Mouse (Mus musculus) midbrain, embryonic 15.5 days (tissue): ENCODE measurements around the gene Ptpa. TPM values are rescaled to one million over a fixed set of nuclear protein-coding genes. Genes with fewer than 3 reads are reported as not detected.
A peak's percentile ranks its signal among the peaks of the same experiment; 100 is the strongest.

Source experiments
- ATAC-seq: fragments of 200-750 bp; cut with Nextera tagmentation; replicated peaks from 2 replicates; pipeline ENCODE4 v1.8.0; 2017; ENCODE audit warnings: moderate TSS enrichment
- H3K27ac ChIP-seq: fragments of 300-500 bp; sonication (generic); 2 replicates; pipeline ENCODE4 v1.5.1; 2015; ENCODE audit warnings: mild to moderate bottlenecking, inconsistent platforms
- H3K27me3 ChIP-seq: fragments of 300-500 bp; sonication (generic); replicated peaks from 2 replicates; pipeline ENCODE4 v1.6.1; 2015; ENCODE audit warnings: inconsistent platforms
- H3K36me3 ChIP-seq: fragments of 300-500 bp; sonication (generic); replicated peaks from 2 replicates; pipeline ENCODE4 v1.6.1; 2015; ENCODE audit warnings: inconsistent platforms
- H3K4me1 ChIP-seq: fragments of 300-500 bp; sonication (generic); 2 replicates; pipeline ENCODE4 v1.6.1; 2015; ENCODE audit warnings: inconsistent platforms
- H3K4me2 ChIP-seq: fragments of 300-500 bp; sonication (generic); 2 replicates; pipeline ENCODE4 v1.6.1; 2015; ENCODE audit warnings: inconsistent platforms, mild to moderate bottlenecking, moderate library complexity
- H3K4me3 ChIP-seq: fragments of 300-500 bp; sonication (generic); 2 replicates; pipeline ENCODE4 v1.5.1; 2015; ENCODE audit warnings: mild to moderate bottlenecking, inconsistent platforms
- H3K9ac ChIP-seq: fragments of 300-500 bp; sonication (generic); 2 replicates; pipeline ENCODE4 v1.6.1; 2015; ENCODE audit warnings: mild to moderate bottlenecking, inconsistent platforms
- H3K9me3 ChIP-seq: fragments of 300-500 bp; sonication (generic); 2 replicates; pipeline ENCODE4 v1.6.1; 2016; ENCODE audit warnings: inconsistent platforms
- WGBS: fragments of 180-500 bp; shearing (Covaris S2); methylation state at CpG from one replicate; pipeline ENCODE4 v1.1.7; 2015; ENCODE audit warnings: mixed read lengths; 5-methylcytosine and 5-hydroxymethylcytosine counted together
- polyA plus RNA-seq: library from polyadenylated mRNA; unstranded; fragments of >200 nt; fragmentation: Nextera tagmentation; extraction: Ambion mirVana; gene quantifications from 2 replicates; pipeline ENCODE4 v1.2.1, GENCODE M21; 2015

Ptpa gene
- polyA plus RNA-seq, 1 experiment from 2014 or later: 152 TPM

- WGBS: under 1% methylated on average over 60 of the region's 60 CpGs
Measured at GRCm38 (mm10) chr2:30472731-30473351, 57.0 kb downstream of the Ptpa start.

DNA sequence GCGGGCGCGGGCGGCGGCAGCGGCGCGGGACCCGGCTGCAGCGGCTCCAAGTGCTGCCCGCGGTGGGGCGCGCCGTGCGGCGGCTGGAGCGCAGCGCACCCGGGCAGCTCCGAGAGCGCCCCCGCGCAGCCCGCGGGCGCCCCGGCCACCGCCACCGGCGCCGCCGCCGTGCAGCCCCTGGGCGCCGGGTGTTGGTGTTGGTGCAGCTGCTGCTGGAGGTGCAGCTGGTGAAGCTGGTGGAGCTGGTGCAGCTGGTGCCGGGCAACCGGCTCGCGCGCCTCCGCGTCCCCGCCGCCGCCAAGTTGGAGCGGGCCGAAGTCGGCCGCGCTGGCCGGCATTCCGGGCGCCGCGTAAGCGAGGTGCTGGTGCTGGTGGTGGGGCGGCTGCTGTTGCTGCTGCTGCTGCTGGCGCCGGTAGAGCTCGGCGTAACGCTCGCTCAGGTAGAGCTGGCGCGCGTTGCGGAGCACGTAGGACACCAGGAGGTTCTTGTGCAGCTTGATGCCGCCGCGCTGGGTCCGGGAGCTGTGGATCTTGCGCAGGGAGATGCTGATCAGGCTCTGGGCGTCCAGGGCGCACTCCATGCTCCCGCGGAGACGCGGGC, 57.7 kb downstream of the Ptpa start:
- under 1% methylated on average over 65 of the region's 80 CpGs for WGBS
- ATAC-seq: peak; percentile 34
- Histone ChIP-seq H3K9me3 (no peaks in the 10 kb centered on the region), H3K9ac (peak overlapping the region; percentile 90), H3K27me3 (no peaks in the 10 kb centered on the region), H3K4me1 (peaks cover 43% of the 10 kb centered on the region), H3K4me2 (peak overlapping the region; percentile 92), H3K4me3 (peak overlapping the region; percentile 90), H3K36me3 (no peaks in the 10 kb centered on the region), H3K27ac (peak overlapping the region; percentile 86)

More at GRCm38 (mm10) chr2:30472731-30473351, 57.0 kb downstream of the Ptpa start:
- Histone ChIP-seq H3K9ac (peak overlapping the region; percentile 90), H3K4me1 (peaks cover 47% of the 10 kb centered on the region), H3K4me3 (peak overlapping the region; percentile 90), H3K36me3 (no peaks in the 10 kb centered on the region), H3K9me3 (no peaks in the 10 kb centered on the region), H3K4me2 (peak overlapping the region; percentile 92), H3K27ac (peak overlapping the region; percentile 86), H3K27me3 (no peaks in the 10 kb centered on the region)
- no peak for ATAC-seq

DNA sequence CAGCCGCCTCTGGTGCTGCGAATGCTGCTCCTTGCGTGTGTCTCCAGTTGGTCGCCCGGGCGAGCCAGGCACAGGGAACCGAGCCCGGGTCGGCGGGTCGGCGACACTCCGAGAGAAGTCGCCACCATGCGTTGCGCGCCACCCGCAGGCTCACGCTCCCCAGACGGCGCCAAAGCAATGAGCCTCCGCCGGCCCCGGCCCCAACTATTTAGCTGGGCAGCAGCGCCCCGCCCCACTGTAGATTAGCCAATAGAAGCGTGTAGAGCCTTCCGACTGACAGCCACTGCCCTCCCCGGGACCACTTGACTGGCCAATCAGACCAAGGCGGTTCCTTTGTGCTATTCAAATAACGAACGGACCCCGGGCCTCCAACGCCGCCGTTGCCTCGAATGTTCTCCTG, 58.2 kb downstream of the Ptpa start, which contains the start of gene Ier5l:
Gene Ier5l, minus strand, starts transcription at position 181 of the 400 bp plus-strand sequence.
- WGBS: under 1% methylated on average over 37 of the region's 37 CpGs
- H3K4me3 ChIP-seq: peak within 1 kb of the TSS; percentile 90
- H3K9ac ChIP-seq: peak within 1 kb of the TSS; percentile 90
- H3K27ac ChIP-seq: peak within 1 kb of the TSS; percentile 86
- peaks cover 38% of the 10 kb centered on the region for H3K4me1 ChIP-seq
- peak; percentile 93 for ATAC-seq
- no peaks in the 10 kb centered on the region for H3K36me3 ChIP-seq
- H3K27me3 ChIP-seq: no peaks in the 10 kb centered on the region
- H3K9me3 ChIP-seq: no peaks in the 10 kb centered on the region
- peak within 1 kb of the TSS; percentile 92 for H3K4me2 ChIP-seq

GRCm38 (mm10) chr2:30474776-30475175, 58.9 kb downstream of the Ptpa start:
- Histone ChIP-seq H3K36me3 (no peaks in the 10 kb centered on the region), H3K9ac (no peak overlapping the region), H3K27me3 (no peaks in the 10 kb centered on the region), H3K4me3 (peak overlapping the region; percentile 90), H3K27ac (no peak overlapping the region), H3K4me1 (peaks cover 35% of the 10 kb centered on the region), H3K4me2 (peak overlapping the region; percentile 92), H3K9me3 (no peaks in the 10 kb centered on the region)
- no peak for ATAC-seq
- WGBS: 23% methylated on average over 4 of the region's 4 CpGs

DNA sequence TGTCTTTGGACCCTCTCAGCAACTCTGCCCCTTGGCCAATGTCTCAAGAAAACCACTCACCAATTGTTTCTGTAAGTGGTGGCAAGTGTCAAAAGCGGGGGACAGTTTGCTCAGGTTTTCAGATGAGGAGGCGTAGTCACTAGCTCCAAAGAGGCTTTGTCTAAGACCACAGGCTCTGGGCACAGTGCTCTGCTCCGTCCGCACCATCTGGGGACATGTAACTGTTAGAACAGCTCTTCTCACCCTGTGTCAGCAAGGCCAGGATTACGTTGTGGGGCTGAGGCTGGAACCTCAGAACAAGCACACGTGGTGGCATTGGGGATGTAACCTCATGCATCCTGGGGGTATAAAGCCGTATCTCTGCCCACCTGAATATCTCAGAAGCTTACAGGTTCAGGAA, 59.6 kb downstream of the Ptpa start:
- Histone ChIP-seq H3K27me3 (no peaks in the 10 kb centered on the region), H3K4me2 (no peak overlapping the region), H3K27ac (no peak overlapping the region), H3K4me3 (no peak overlapping the region), H3K4me1 (peaks cover 29% of the 10 kb centered on the region), H3K9ac (no peak overlapping the region), H3K9me3 (no peaks in the 10 kb centered on the region), H3K36me3 (no peaks in the 10 kb centered on the region)
- 84% methylated on average over 7 of the region's 7 CpGs for WGBS
- ATAC-seq: no peak

DNA sequence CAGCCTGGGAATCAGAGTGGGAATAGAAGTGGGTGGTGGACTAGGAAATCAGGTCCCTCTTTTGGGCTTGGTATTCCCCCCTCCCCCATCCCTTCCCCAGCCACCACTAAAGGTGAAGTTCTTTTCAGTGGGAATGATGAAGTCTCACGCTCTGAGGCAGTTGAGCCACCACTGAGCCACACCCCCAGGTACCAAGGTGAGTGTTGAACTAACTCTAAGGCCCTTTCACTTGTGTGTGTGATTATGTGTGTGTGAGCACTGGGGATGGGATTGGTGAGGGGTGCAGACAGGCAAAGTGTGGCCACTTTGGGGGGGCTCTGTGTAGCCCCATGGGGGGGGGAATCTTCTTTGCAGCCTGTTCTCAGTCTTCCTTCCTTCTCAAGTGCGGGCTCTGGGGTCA, 60.4 kb downstream of the Ptpa start:
- WGBS: 79% methylated on average over 2 of the region's 2 CpGs
- Histone ChIP-seq H3K9ac (no peak overlapping the region), H3K4me3 (no peak overlapping the region), H3K4me1 (peaks cover 22% of the 10 kb centered on the region), H3K27me3 (no peaks in the 10 kb centered on the region), H3K36me3 (no peaks in the 10 kb centered on the region), H3K9me3 (no peaks in the 10 kb centered on the region), H3K4me2 (no peak overlapping the region), H3K27ac (no peak overlapping the region)
- ATAC-seq: no peak

- no peak overlapping the region for H3K27ac ChIP-seq
- no peak overlapping the region for H3K4me2 ChIP-seq
- no peaks in the 10 kb centered on the region for H3K36me3 ChIP-seq
- ATAC-seq: no peak
- WGBS: 87% methylated on average over 1 of the region's 1 CpGs
- no peaks in the 10 kb centered on the region for H3K9me3 ChIP-seq
- peaks cover 6% of the 10 kb centered on the region for H3K4me1 ChIP-seq
- H3K4me3 ChIP-seq: no peak overlapping the region
- no peak overlapping the region for H3K9ac ChIP-seq
- H3K27me3 ChIP-seq: no peaks in the 10 kb centered on the region
Measured at GRCm38 (mm10) chr2:30478526-30478925, 62.7 kb downstream of the Ptpa start.

- Histone ChIP-seq H3K27me3 (no peaks in the 10 kb centered on the region), H3K9me3 (no peaks in the 10 kb centered on the region), H3K4me3 (no peak overlapping the region), H3K9ac (no peak overlapping the region), H3K4me1 (no peaks in the 10 kb centered on the region), H3K36me3 (no peaks in the 10 kb centered on the region), H3K4me2 (no peak overlapping the region), H3K27ac (no peak overlapping the region)
- WGBS: 42% methylated on average over 7 of the region's 7 CpGs
- no peak for ATAC-seq
Measured at GRCm38 (mm10) chr2:30487597-30487996, 71.8 kb downstream of the Ptpa start.

DNA sequence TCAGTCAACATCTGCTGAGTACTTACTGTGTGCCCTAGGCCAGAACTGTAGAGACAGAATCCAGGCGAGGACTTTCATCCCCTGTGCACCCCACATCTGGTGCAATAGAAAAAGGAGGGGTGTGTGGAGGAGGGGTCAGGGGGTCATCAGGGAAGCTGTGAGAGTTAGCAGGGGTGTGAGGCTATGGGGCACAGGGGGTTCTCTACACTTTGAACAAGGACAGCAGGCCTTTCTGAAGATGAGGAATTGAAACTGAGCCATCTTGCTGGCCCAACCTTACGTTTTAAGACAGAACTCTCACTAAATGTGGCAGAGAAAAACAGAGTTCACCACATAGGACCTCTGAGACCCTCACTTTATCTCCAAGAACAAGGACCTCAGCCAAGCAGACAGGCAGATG, 74.5 kb downstream of the Ptpa start:
- Histone ChIP-seq H3K4me2 (no peak overlapping the region), H3K9me3 (no peaks in the 10 kb centered on the region), H3K9ac (no peak overlapping the region), H3K27ac (no peak overlapping the region), H3K36me3 (no peaks in the 10 kb centered on the region), H3K4me1 (no peaks in the 10 kb centered on the region), H3K4me3 (no peak overlapping the region), H3K27me3 (no peaks in the 10 kb centered on the region)
- 95% methylated on average over 2 of the region's 2 CpGs for WGBS
- ATAC-seq: no peak

DNA sequence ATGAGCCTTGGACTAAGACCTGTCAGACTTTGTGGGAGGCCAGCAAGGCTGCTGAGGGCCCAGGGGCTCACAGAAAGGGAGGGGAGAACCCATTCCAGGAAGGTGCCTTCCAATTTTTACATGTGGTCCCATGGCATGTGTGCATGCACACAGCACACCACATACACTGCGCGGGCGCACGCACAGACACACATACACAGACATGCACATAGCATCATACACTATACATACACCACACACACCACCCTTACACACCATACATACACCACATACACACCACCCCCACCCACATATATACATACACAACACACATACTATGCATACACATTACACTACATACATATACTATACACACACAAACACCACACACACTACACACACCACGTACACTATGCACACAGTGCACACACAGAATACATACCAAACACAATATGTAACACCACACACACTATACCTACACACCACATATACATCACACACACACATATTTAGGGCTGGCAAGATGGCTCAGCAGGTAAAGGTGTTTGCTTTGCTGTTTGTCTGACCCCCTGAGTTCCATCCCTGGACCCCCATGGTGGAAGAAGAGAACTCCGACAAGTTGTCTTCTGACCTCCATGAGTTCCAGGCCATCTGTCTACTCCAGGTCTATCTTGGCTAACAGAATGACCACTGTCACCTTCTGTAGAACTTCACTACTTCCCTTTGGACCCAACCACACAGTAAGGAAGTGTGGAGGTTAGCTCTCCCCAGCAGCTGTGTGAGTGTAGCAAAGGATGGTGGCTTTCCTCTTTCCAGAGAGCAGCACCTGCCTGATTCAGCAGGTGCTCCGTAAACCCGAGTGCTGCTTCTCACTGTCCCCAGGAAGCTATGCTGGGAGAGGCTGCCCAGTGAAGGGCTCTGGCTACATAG, 79.4 kb downstream of the Ptpa start:
- peak; percentile 48 for ATAC-seq
- Histone ChIP-seq H3K27me3 (no peaks in the 10 kb centered on the region), H3K9me3 (no peaks in the 10 kb centered on the region), H3K4me1 (peaks cover 11% of the 10 kb centered on the region), H3K27ac (no peak overlapping the region), H3K36me3 (no peaks in the 10 kb centered on the region), H3K9ac (no peak overlapping the region), H3K4me2 (peak overlapping the region; percentile 62; the same call in 1 of the 2 replicates), H3K4me3 (peak overlapping the region; percentile 34; the same call in 1 of the 2 replicates)
- 73% methylated on average over 8 of the region's 8 CpGs for WGBS

DNA sequence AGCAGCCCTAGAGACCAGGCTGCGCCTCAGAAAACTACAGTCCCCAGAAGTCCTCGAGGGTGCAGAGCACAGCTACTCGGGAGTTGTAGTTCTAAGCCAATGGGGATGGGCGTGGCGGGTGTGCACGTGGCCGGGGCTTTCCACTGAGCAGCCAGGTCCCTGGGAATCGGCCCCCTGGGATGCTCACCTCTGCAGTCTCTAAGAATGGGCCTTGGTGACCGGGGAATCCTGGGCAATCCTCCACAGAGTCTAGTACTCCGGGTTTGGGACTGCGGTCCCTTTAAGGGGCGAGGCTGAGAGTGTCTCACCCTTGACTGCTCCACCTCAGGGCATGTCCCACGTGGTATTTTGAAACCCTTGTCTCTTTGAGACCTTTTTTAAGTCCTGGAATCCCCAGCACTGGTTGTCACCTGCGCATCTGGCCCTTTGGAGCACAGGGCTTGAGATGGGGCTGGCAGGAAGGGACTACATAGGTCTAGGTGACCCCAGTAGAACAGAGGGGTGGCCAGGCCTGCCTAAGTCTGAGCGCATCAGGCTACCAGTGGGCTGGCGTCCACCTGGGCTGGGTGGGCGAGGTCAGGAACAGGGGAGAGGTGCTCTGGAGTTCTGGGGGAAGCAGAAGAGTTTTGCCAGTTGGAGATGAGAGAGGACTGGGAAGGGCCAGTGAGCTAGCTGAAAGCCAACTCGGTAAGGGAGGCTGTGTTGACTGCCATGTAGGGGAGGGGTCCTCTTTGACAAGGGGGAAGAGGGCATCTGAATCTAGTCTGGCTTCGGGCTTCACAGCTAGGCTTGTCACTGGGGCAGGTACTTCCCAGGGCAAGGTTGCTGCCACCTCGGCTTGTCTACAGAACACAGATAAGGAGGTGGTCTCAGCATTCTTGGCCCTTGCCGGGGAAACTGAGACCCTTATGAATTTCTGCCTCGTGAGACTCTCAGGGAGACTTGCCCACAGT, 80.3 kb downstream of the Ptpa start:
- Histone ChIP-seq H3K4me1 (peaks cover 11% of the 10 kb centered on the region), H3K4me2 (peak overlapping the region; percentile 62), H3K4me3 (peak overlapping the region; percentile 34), H3K27me3 (no peaks in the 10 kb centered on the region), H3K36me3 (no peaks in the 10 kb centered on the region), H3K9me3 (no peaks in the 10 kb centered on the region), H3K27ac (peak overlapping the region; percentile 28; the same call in 1 of the 2 replicates), H3K9ac (0 out of 2 replicates have a peak overlapping the region, but pooled peaks have one; percentile 15)
- peak; percentile 96 for ATAC-seq
- 26% methylated on average over 22 of the region's 22 CpGs for WGBS
